Mouse (Mus musculus): ENCODE results near the gene Gp1bb. TPM values are rescaled to one million over a fixed set of nuclear protein-coding genes. Genes with fewer than 3 reads are reported as not detected.

Gp1bb gene
- polyA plus RNA-seq, 1 experiment, result 3.9 TPM

DNA sequence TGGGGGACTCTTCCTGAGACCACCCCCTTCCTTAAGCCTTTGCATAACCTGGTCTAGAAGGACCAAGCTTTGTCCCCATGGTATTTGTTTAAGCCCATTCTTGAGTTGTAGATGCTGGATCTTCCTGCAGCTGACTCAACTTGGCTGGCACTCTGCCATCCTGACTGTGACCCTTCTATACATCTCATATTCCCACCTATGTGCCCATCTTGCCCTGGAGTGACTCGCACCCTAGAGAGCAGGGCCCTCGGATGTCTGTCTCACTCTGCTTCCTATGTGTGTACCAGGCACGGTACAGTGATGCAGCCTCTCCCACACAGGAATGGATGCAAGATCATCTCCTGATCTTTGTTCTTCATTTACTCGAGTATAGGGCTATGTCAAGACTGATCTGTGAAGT lies 20.7 kb upstream of the Gp1bb start:
- Histone ChIP-seq H3K4me1 (ENCODE audit: control insufficient read depth, insufficient read depth, low read length) (no peaks in the 10 kb centered on the region), H3K4me3 (ENCODE audit: insufficient read depth, low read length) (no peak overlapping the region), H3K27ac (ENCODE audit: insufficient read depth, low read length) (no peak overlapping the region)
- TF ChIP-seq CTCF (IDR thresholded peaks at IDR 0.05; ENCODE audit: borderline replicate concordance, insufficient read depth, low read length) (no peak), POLR2A (IDR thresholded peaks at IDR 0.05; ENCODE audit: low read depth, low read length) (no peak)

DNA sequence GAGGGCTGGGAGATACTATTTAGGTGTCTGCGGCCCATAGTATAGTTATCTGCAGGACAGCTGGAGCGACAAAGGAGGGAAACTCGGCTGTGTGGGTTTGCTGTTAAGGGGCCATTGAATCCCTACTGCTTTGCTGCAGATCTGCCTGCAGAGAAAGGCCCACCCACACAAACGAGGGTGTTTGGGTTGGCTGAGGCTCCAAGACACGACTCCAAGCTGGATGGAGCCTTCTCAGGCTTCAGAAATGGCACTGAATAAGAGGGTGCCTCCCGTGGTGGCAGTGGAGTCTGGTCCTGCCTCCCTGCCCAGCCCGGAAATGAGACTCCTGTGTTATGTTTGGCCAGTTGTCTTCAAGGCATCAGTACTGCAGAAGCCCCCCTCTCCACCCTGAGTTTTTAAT lies 20.1 kb upstream of the Gp1bb start:
- H3K4me1 ChIP-seq (ENCODE audit: control insufficient read depth, insufficient read depth, low read length), result no peaks in the 10 kb centered on the region
- TF ChIP-seq POLR2A (IDR thresholded peaks at IDR 0.05; ENCODE audit: low read depth, low read length) (no peak), CTCF (IDR thresholded peaks at IDR 0.05; ENCODE audit: borderline replicate concordance, insufficient read depth, low read length) (no peak)
- H3K27ac ChIP-seq (ENCODE audit: insufficient read depth, low read length), result no peak overlapping the region
- no peak overlapping the region for H3K4me3 ChIP-seq (ENCODE audit: insufficient read depth, low read length)

DNA sequence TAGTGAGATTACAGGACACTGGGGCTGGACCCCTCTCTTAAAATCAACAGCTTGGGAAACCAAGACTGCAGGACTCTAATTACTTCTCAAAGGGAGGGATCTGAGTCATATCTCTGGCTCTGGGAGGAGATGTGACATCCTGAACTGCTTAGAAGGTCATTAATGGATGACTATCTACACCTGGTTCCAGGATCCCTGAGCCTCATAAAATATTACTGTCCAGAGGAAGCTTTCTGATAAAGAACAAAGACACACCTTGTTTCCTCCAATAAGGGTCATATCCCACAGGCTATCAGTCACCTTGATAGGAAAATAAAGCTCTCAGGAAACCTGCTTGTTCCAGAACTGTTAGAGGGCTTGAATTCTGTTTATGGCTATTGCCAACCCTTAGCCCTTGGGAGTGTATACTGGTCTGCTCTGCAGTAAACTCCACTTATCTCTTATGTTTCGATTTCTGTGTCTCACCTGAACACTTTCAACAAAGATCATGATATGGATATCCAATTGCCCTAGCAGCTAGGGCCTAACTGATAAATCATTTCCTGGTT lies 17.3 kb upstream of the Gp1bb start:
- TF ChIP-seq POLR2A (IDR thresholded peaks at IDR 0.05; ENCODE audit: low read depth, low read length), result no peak
- TF ChIP-seq CTCF (IDR thresholded peaks at IDR 0.05; ENCODE audit: borderline replicate concordance, insufficient read depth, low read length), result no peak

DNA sequence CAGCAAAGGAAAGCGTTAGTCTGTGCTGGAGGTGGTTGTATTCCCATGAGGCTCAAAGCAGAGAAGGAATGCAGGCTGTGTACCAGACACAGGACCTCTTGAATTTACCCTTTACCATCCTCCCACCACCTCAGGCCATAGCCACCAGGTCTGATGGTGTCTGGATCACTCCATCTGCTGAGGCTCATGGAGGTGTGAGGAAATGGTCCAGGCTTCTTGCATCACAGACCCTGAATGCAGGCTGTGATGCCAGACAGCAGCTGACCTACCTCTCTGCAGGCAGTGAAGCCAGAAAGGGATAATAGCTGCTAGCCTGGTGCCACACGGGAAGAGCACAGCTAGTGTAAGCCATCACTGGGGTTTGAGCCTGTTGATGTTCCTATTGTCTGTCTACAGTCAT lies 16.2 kb upstream of the Gp1bb start:
- H3K4me1 ChIP-seq (ENCODE audit: control insufficient read depth, insufficient read depth, low read length), result no peaks in the 10 kb centered on the region
- no peak overlapping the region for H3K4me3 ChIP-seq (ENCODE audit: insufficient read depth, low read length)
- TF ChIP-seq CTCF (IDR thresholded peaks at IDR 0.05; ENCODE audit: borderline replicate concordance, insufficient read depth, low read length), result no peak
- TF ChIP-seq POLR2A (IDR thresholded peaks at IDR 0.05; ENCODE audit: low read depth, low read length), result no peak
- H3K27ac ChIP-seq (ENCODE audit: insufficient read depth, low read length), result no peak overlapping the region

More for the DNA sequence above, 17.3 kb upstream of the Gp1bb start:
- no peaks in the 10 kb centered on the region for H3K4me1 ChIP-seq (ENCODE audit: control insufficient read depth, insufficient read depth, low read length)
- H3K4me3 ChIP-seq (ENCODE audit: insufficient read depth, low read length), result no peak overlapping the region
- H3K27ac ChIP-seq (ENCODE audit: insufficient read depth, low read length), result no peak overlapping the region

DNA sequence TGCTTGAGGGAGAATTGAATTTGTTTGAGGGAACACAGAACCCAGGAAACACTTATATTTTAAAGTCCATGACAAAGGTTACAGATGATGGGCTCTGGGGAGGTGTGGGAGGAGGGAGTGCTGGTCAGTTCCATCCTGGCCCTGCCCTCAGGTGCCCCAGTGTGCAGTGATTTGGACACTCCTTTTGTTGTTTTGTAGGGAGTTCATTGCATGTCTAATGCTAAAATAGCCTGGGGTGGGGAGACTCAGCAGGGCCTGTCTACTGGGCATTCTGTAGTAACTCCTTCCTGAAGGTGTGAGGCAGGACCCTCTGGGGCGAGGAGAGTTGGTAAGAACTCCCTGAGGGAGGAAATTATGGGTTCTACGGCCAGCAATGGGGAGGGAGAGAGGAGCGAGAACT lies 14.6 kb upstream of the Gp1bb start:
- Histone ChIP-seq H3K4me3 (ENCODE audit: insufficient read depth, low read length) (no peak overlapping the region), H3K4me1 (ENCODE audit: control insufficient read depth, insufficient read depth, low read length) (no peaks in the 10 kb centered on the region), H3K27ac (ENCODE audit: insufficient read depth, low read length) (no peak overlapping the region)
- no peak for TF ChIP-seq CTCF (IDR thresholded peaks at IDR 0.05; ENCODE audit: borderline replicate concordance, insufficient read depth, low read length)
- no peak for TF ChIP-seq POLR2A (IDR thresholded peaks at IDR 0.05; ENCODE audit: low read depth, low read length)

DNA sequence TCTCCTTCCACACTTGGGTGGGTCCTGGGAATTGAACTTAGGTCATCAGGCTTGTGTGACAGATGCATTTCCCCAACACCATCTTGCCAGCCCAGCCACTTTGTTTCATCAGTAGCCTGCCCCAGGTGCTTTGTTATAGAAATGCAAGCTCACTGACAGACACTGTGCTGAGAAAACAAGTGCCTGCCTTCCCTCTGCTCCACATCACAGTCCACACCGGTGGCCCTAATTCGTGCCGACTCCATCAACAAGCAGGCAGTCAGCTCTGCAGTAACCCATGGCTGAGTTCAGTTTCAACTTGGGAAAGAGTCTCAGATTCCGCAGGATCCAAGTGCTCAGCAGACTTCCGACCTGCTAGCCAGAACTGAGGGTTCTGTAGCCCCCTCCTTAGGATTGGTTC lies 14.2 kb upstream of the Gp1bb start:
- TF ChIP-seq CTCF (IDR thresholded peaks at IDR 0.05; ENCODE audit: borderline replicate concordance, insufficient read depth, low read length) (no peak), POLR2A (IDR thresholded peaks at IDR 0.05; ENCODE audit: low read depth, low read length) (no peak)

DNA sequence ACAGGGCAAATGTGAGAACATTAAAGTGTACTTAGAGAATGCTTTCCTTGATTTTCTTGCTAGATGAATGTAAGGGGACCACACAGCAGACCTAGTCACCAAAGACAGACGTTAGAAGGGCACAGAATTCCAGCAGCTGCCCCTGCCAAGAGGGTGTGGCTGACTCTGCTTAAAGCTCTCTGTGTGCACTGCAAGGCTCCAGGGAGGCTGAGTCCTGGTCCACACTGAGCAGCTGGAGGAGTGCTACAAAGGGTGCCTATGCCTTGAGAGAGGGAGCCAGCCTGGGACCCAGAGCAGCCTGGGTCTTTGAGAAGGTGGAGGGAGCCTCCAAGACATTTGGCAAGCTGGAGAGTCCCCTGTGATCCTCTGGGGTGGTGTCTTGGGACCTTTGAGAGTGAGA lies 11.1 kb upstream of the Gp1bb start:
- no peak overlapping the region for H3K4me3 ChIP-seq (ENCODE audit: insufficient read depth, low read length)
- H3K27ac ChIP-seq (ENCODE audit: insufficient read depth, low read length), result no peak overlapping the region
- no peaks in the 10 kb centered on the region for H3K4me1 ChIP-seq (ENCODE audit: control insufficient read depth, insufficient read depth, low read length)
- TF ChIP-seq POLR2A (IDR thresholded peaks at IDR 0.05; ENCODE audit: low read depth, low read length) (no peak), CTCF (IDR thresholded peaks at IDR 0.05; ENCODE audit: borderline replicate concordance, insufficient read depth, low read length) (no peak)

More for the DNA sequence above, 14.2 kb upstream of the Gp1bb start:
- H3K4me3 ChIP-seq (ENCODE audit: insufficient read depth, low read length), result no peak overlapping the region
- no peaks in the 10 kb centered on the region for H3K4me1 ChIP-seq (ENCODE audit: control insufficient read depth, insufficient read depth, low read length)
- no peak overlapping the region for H3K27ac ChIP-seq (ENCODE audit: insufficient read depth, low read length)

DNA sequence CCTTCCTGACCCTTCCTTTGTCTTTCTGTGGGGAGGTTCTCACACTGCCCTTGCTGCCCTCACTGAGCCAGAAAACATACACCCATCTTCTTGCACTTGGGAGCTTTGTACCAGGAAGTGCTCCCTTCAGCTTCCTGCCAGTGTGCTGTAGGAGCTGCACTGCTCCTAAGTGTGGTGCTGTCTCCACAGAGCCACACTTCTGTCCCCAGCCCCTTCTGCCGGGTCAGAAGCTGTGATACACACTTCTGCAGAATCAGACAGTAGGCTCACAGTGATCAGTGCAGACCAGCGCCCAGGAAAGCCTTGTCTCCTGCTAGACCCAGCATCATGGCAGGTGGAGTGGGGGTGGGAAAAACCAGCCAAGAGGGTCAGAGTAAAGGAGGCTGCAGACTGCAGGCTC lies 10.6 kb upstream of the Gp1bb start:
- TF ChIP-seq CTCF (IDR thresholded peaks at IDR 0.05; ENCODE audit: borderline replicate concordance, insufficient read depth, low read length) (no peak), POLR2A (IDR thresholded peaks at IDR 0.05; ENCODE audit: low read depth, low read length) (no peak)
- H3K4me3 ChIP-seq (ENCODE audit: insufficient read depth, low read length), result no peak overlapping the region
- no peaks in the 10 kb centered on the region for H3K4me1 ChIP-seq (ENCODE audit: control insufficient read depth, insufficient read depth, low read length)
- H3K27ac ChIP-seq (ENCODE audit: insufficient read depth, low read length), result no peak overlapping the region

DNA sequence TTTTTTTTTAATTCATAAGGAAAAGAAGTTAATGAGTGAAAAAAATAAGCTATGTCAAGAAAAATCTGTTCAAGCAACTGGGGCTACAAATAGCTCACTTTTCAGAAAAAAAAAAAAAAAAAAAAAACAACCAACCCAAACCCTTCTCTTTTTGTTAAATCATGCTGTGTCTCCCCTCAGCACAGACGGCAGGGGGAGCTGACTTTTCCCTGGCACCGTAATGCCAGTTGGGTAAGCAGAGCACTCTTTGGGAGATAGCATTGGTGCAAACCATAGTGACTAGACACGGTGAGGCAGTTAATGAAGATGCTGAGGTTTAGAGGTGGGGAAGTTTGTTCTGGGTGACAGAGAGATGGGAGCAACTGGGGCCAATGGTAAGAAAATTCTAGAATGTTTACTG lies 9.9 kb upstream of the Gp1bb start:
- no peak overlapping the region for H3K27ac ChIP-seq (ENCODE audit: insufficient read depth, low read length)
- H3K4me1 ChIP-seq (ENCODE audit: control insufficient read depth, insufficient read depth, low read length), result no peaks in the 10 kb centered on the region
- TF ChIP-seq POLR2A (IDR thresholded peaks at IDR 0.05; ENCODE audit: low read depth, low read length), result no peak
- peak; percentile 24; the same call in 1 of the 2 replicates for TF ChIP-seq CTCF (IDR thresholded peaks at IDR 0.05; ENCODE audit: borderline replicate concordance, insufficient read depth, low read length)
- no peak overlapping the region for H3K4me3 ChIP-seq (ENCODE audit: insufficient read depth, low read length)

DNA sequence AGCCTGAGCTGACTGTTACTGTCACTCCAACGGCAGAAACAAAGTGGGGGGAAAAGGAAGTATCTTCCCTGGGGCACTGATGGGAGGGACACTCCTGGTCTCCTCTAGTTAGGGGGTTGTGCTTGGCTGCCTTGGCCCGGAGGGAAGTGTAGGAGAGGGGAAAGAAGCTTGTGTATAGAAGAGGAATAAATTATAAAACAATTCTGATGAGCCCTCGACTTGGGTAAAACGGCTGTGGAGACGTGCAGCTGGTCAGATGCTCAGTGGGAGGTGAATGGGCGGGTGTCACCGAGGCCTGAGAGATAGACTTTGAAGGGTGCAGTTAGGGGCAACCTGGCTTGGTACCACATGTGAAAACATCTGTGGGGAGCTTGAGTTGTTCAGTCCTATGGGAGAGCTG lies 8.9 kb upstream of the Gp1bb start:
- Histone ChIP-seq H3K4me1 (ENCODE audit: control insufficient read depth, insufficient read depth, low read length) (no peaks in the 10 kb centered on the region), H3K4me3 (ENCODE audit: insufficient read depth, low read length) (no peak overlapping the region), H3K27ac (ENCODE audit: insufficient read depth, low read length) (no peak overlapping the region)
- TF ChIP-seq CTCF (IDR thresholded peaks at IDR 0.05; ENCODE audit: borderline replicate concordance, insufficient read depth, low read length) (no peak), POLR2A (IDR thresholded peaks at IDR 0.05; ENCODE audit: low read depth, low read length) (no peak)

DNA sequence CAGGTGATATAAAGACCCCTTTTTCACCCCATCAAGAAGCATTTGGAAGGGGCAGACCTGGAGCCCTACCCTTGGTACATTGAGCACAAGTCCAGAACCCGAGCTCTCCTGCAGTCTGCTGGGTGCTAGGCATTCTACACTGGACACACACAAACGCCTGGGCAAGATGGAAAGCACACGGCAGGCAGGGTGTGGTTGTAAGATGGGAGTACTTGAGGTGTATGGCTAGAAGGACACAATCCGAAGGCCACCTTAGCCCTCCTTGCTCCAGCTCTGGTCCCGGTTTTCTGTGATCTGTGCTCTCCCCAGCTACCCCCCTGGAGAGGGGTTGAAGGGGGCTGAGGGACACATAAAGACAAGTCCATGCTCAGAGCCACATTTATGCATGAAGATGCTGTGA lies 8.1 kb upstream of the Gp1bb start:
- TF ChIP-seq POLR2A (IDR thresholded peaks at IDR 0.05; ENCODE audit: low read depth, low read length) (no peak), CTCF (IDR thresholded peaks at IDR 0.05; ENCODE audit: borderline replicate concordance, insufficient read depth, low read length) (no peak)
- H3K4me3 ChIP-seq (ENCODE audit: insufficient read depth, low read length), result peak overlapping the region; percentile 33
- 0 out of 2 replicates have a peak, but pooled peaks cover 4% of the 10 kb centered on the region for H3K4me1 ChIP-seq (ENCODE audit: control insufficient read depth, insufficient read depth, low read length)
- H3K27ac ChIP-seq (ENCODE audit: insufficient read depth, low read length), result no peak overlapping the region
